Mouse (Mus musculus) liver, postnatal 0 days (tissue): ENCODE results near the gene Reep6.

Experiments used
- CTCF ChIP-seq: sonication (generic); IDR thresholded peaks from 2 replicates; pipeline ENCODE4 v1.5.1; 2016; ENCODE audit warnings: antibody characterized with exemption, low read depth
- EP300 ChIP-seq: IDR thresholded peaks from 2 replicates; pipeline ENCODE4 v1.6.1; 2016; ENCODE audit warnings: antibody characterized with exemption, low read depth, mild to moderate bottlenecking

DNA sequence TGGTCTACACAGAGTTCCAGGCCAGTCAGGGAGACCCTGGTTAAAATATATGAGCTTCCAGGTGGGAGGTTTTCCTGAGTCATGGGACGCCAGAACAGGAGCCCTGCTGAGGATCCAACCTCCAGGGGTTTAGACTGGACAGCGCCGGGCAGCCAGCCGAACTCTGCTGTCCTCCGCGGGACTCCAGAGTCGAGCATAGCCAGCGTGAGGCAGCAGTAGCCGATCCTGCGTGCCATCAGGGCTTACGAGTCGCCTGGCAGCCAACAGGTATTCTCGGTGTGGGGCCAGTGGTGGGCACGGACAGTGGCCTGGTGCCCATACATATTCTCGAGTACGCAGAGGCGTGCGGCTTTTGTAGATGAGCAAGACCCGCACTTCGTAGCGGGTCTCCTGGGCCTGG, 11.3 kb downstream of the Reep6 start:
- TF ChIP-seq EP300 (no peak), CTCF (no peak)
